Mouse (Mus musculus) testis, adult 2 months (tissue): ENCODE measurements around the gene Car10. TPM values are rescaled to one million over a fixed set of nuclear protein-coding genes. Genes with fewer than 3 reads are reported as not detected.

ENCODE experiments used
- H3K27ac ChIP-seq: fragments of 200-500 bp; 2 replicates; pipeline ENCODE4 v1.5.1; 2012; ENCODE audit warnings: low read depth, low read length; ENCODE audit not compliant: control insufficient read depth, insufficient read depth
- H3K27me3 ChIP-seq: fragments of 200-500 bp; 2 replicates; pipeline ENCODE4 v1.6.1; 2012; ENCODE audit warnings: mild to moderate bottlenecking, low read length, moderate library complexity; ENCODE audit not compliant: control insufficient read depth, insufficient read depth
- H3K36me3 ChIP-seq: fragments of 200-500 bp; 2 replicates; pipeline ENCODE4 v1.6.1; 2012; ENCODE audit warnings: mild to moderate bottlenecking, low read length; ENCODE audit not compliant: control insufficient read depth, insufficient read depth
- H3K4me1 ChIP-seq: fragments of 200-500 bp; 2 replicates; pipeline ENCODE4 v1.6.1; 2012; ENCODE audit warnings: low read length; ENCODE audit not compliant: control insufficient read depth, insufficient read depth
- H3K4me3 ChIP-seq: fragments of 200-500 bp; 2 replicates; pipeline ENCODE4 v1.5.1; 2012; ENCODE audit warnings: low read depth, mild to moderate bottlenecking, low read length, moderate library complexity, mixed read lengths; ENCODE audit not compliant: control insufficient read depth
- CTCF ChIP-seq: fragments of 200-500 bp; IDR thresholded peaks from 2 replicates; pipeline ENCODE4 v1.5.1; 2012; ENCODE audit warnings: low read depth, mild to moderate bottlenecking, inconsistent platforms, low read length, moderate library complexity; ENCODE audit not compliant: control insufficient read depth, insufficient read depth, insufficient replicate concordance
- POLR2A ChIP-seq: fragments of 200-500 bp; IDR thresholded peaks from 2 replicates; pipeline ENCODE4 v1.6.1; 2012; ENCODE audit warnings: low read depth, mild to moderate bottlenecking, inconsistent platforms, low read length, moderate library complexity; ENCODE audit not compliant: control insufficient read depth
- polyA plus RNA-seq: library from polyadenylated mRNA; depleted of rRNA; stranded (reverse); fragments of >200 nt; gene quantifications from 2 replicates; pipeline ENCODE4 v1.2.3, GENCODE M21; 2012

Car10 gene
- polyA plus RNA-seq, 1 experiment = not detected

GRCm38 (mm10) chr11:93173533-93174308 lies 75.9 kb downstream of the Car10 start:
- no peaks in the 10 kb centered on the region for H3K36me3 ChIP-seq
- no peaks in the 10 kb centered on the region for H3K4me1 ChIP-seq
- no peaks in the 10 kb centered on the region for H3K27me3 ChIP-seq
- H3K27ac ChIP-seq = no peak overlapping the region
- H3K4me3 ChIP-seq = no peak overlapping the region
- TF ChIP-seq POLR2A (no peak), CTCF (no peak)

DNA sequence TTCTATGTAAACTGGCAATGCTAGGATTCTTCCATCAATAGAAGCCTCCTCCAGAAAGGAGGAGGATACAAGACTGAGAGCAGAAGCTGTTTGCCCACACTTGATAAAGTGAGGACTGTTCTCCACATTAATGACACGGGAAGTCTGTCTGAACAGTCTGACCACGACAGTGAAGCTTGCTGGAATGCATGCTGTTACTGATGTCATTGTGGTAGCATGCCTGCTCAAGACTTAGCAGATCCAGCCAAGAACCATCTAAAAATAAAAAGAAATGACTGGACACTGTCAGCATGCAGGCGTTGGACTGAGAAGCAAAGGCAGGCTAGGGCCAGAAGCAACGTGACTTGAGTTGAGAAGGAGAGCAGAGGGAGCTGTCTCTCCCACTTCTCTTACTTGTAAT lies 87.6 kb downstream of the Car10 start:
- Histone ChIP-seq H3K4me1 (no peaks in the 10 kb centered on the region), H3K27me3 (no peaks in the 10 kb centered on the region), H3K4me3 (no peak overlapping the region), H3K27ac (no peak overlapping the region), H3K36me3 (no peaks in the 10 kb centered on the region)
- TF ChIP-seq POLR2A (no peak), CTCF (no peak)

GRCm38 (mm10) chr11:93186163-93186562 lies 88.3 kb downstream of the Car10 start:
- Histone ChIP-seq H3K36me3 (no peaks in the 10 kb centered on the region), H3K4me3 (no peak overlapping the region), H3K27ac (no peak overlapping the region), H3K27me3 (no peaks in the 10 kb centered on the region), H3K4me1 (no peaks in the 10 kb centered on the region)
- TF ChIP-seq POLR2A = no peak
- TF ChIP-seq CTCF = no peak

DNA sequence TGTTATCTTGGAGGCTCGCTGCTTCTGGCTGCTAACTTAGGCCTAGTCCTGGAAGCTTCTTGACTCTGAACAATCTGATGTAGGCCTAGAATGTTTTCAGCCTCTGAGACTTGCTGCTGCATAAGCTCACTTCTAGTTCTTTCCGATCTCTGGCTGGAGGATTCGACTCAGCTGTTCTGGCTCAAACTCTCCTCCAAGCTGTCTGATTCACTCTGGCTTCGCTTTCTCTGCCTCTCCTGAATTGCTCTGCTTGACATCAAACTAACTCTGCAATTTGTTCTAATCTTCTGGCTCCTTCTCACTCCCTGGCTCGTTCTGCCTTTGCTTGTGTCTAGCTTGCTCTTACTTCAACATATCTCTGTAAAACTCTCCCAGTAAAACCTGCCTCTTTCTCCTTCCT lies 90.8 kb downstream of the Car10 start:
- H3K4me1 ChIP-seq = no peaks in the 10 kb centered on the region
- H3K4me3 ChIP-seq = no peak overlapping the region
- TF ChIP-seq POLR2A (no peak), CTCF (no peak)
- no peaks in the 10 kb centered on the region for H3K27me3 ChIP-seq
- no peaks in the 10 kb centered on the region for H3K36me3 ChIP-seq
- H3K27ac ChIP-seq = no peak overlapping the region

DNA sequence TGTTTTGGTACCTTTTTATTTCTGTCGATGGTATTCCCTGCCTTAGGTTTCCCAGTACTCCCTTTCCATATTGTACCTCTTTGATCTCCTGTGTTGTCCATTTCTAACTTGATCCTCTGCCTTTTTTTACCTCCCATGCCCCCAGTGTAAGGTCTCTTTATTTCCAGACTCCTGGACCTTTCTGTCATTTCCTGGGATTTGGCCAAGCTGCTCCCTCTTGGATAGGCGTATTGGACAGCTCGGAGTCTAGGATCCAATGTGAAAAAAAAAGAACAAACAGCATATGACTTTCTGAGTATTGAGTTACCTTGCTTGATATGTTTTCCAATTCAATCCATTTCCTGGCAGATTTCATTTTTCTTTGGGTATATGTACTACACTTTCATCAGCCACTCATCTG lies 102.2 kb downstream of the Car10 start:
- Histone ChIP-seq H3K27ac (no peak overlapping the region), H3K4me3 (no peak overlapping the region), H3K27me3 (no peaks in the 10 kb centered on the region), H3K36me3 (no peaks in the 10 kb centered on the region), H3K4me1 (no peaks in the 10 kb centered on the region)
- TF ChIP-seq CTCF = no peak
- no peak for TF ChIP-seq POLR2A

GRCm38 (mm10) chr11:93217457-93217856 lies 119.6 kb downstream of the Car10 start:
- Histone ChIP-seq H3K4me1 (no peaks in the 10 kb centered on the region), H3K27ac (no peak overlapping the region), H3K36me3 (no peaks in the 10 kb centered on the region), H3K27me3 (no peaks in the 10 kb centered on the region), H3K4me3 (no peak overlapping the region)
- TF ChIP-seq CTCF = no peak
- no peak for TF ChIP-seq POLR2A

DNA sequence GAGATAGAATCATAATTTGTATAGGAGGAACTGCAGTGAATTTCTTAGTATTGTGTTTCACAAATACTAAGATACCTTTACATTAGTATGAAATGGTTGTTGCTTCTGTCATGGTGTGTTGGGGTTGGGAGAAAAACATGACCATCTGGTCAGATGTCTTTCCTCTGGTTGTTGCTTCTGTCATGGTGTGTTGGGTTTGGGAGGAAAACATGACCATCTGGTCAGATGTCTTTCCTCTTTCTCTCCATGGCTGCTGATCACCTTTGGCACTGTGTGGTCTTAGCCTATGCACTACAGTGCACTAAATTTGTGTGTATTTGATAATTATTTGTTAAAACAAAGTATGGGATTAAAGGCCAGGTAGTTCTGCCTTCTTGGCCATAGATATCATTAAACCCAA lies 132.2 kb downstream of the Car10 start:
- H3K4me1 ChIP-seq = no peaks in the 10 kb centered on the region; the same call in 1 of the 2 replicates
- H3K27me3 ChIP-seq = no peaks in the 10 kb centered on the region
- H3K4me3 ChIP-seq = no peak overlapping the region
- H3K36me3 ChIP-seq = no peaks in the 10 kb centered on the region
- no peak overlapping the region for H3K27ac ChIP-seq
- no peak for TF ChIP-seq CTCF
